Mouse (Mus musculus) hindbrain, embryonic 12.5 days (tissue): ENCODE measurements around the gene Taar7b. TPM values are rescaled to one million over a fixed set of nuclear protein-coding genes. Genes with fewer than 3 reads are reported as not detected.

Source experiments
- ATAC-seq: fragments of 200-750 bp; cut with Nextera tagmentation; 2 replicates; pipeline ENCODE4 v1.8.0; 2017; ENCODE audit warnings: moderate TSS enrichment; ENCODE audit not compliant: low FRiP score
- H3K27ac ChIP-seq: fragments of 300-500 bp; sonication (generic); 2 replicates; pipeline ENCODE4 v1.5.1; 2016; ENCODE audit warnings: mild to moderate bottlenecking
- H3K27me3 ChIP-seq: fragments of 300-500 bp; sonication (generic); 2 replicates; pipeline ENCODE4 v1.6.1; 2016; ENCODE audit warnings: mild to moderate bottlenecking
- H3K36me3 ChIP-seq: fragments of 300-500 bp; sonication (generic); 2 replicates; pipeline ENCODE4 v1.6.1; 2016; ENCODE audit warnings: mild to moderate bottlenecking
- H3K4me1 ChIP-seq: fragments of 300-500 bp; sonication (generic); 2 replicates; pipeline ENCODE4 v1.6.1; 2016
- H3K4me2 ChIP-seq: fragments of 300-500 bp; sonication (generic); replicated peaks from 2 replicates; pipeline ENCODE4 v1.6.1; 2016; ENCODE audit warnings: mild to moderate bottlenecking
- H3K4me3 ChIP-seq: fragments of 300-500 bp; sonication (generic); 2 replicates; pipeline ENCODE4 v1.5.1; 2016; ENCODE audit warnings: mild to moderate bottlenecking
- H3K9ac ChIP-seq: fragments of 300-500 bp; sonication (generic); 2 replicates; pipeline ENCODE4 v1.6.1; 2016; ENCODE audit warnings: mild to moderate bottlenecking, moderate library complexity
- H3K9me3 ChIP-seq: fragments of 300-500 bp; sonication (generic); replicated peaks from 2 replicates; pipeline ENCODE4 v1.6.1; 2016; ENCODE audit warnings: mild to moderate bottlenecking
- WGBS: fragments of 180-500 bp; shearing (Covaris S2); methylation state at CpG from one replicate; pipeline ENCODE4 v1.1.7; 2016; 5-methylcytosine and 5-hydroxymethylcytosine counted together
- polyA plus RNA-seq: library from polyadenylated mRNA; unstranded; fragments of >200 nt; fragmentation: Nextera tagmentation; extraction: Ambion mirVana; gene quantifications from 2 replicates; pipeline ENCODE4 v1.2.1, GENCODE M21; 2016

Taar7b gene
- polyA plus RNA-seq, 1 experiment from 2014 or later = not detected

- Histone ChIP-seq H3K4me1 (no peaks in the 10 kb centered on the region), H3K9me3 (no peaks in the 10 kb centered on the region), H3K27me3 (no peaks in the 10 kb centered on the region), H3K27ac (no peak within 1 kb of the TSS), H3K9ac (no peak within 1 kb of the TSS), H3K4me2 (no peak within 1 kb of the TSS), H3K4me3 (no peak within 1 kb of the TSS), H3K36me3 (no peaks in the 10 kb centered on the region)
- no peak for ATAC-seq
- WGBS = 89% methylated on average over 3 of the region's 3 CpGs
Measured at GRCm38 (mm10) chr10:23993381-23993780, 6.4 kb upstream of the Taar7b start, which contains the start of gene Taar7a. Gene Taar7a, minus strand, starts transcription at chr10:23993481.

DNA sequence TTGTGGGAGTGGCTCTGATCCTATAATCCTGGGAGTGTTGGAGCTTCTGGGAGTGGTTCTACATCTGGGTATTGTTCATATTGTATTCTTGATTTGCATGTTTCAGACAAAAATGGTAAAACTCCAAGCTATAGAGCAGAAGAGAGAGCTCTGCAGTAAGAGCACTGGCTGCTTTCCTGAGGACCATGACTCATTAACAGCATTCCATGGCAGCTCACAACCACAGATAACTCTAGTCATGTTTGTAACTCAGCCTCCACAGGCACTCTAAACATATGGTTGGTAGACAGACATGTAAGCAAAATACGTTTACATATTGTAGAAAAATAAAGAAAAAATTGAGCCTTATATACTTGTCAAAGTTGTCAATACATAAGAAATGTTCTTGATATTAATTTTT is 6.7 kb downstream of the Taar7b start:
- H3K36me3 ChIP-seq = no peaks in the 10 kb centered on the region
- no peaks in the 10 kb centered on the region for H3K27me3 ChIP-seq
- H3K4me1 ChIP-seq = no peaks in the 10 kb centered on the region
- no peak overlapping the region for H3K4me3 ChIP-seq
- no peak overlapping the region for H3K9ac ChIP-seq
- H3K4me2 ChIP-seq = no peak overlapping the region
- H3K27ac ChIP-seq = no peak overlapping the region
- no peak for ATAC-seq
- 78% methylated on average over 1 of the region's 1 CpGs for WGBS
- H3K9me3 ChIP-seq = no peaks in the 10 kb centered on the region

DNA sequence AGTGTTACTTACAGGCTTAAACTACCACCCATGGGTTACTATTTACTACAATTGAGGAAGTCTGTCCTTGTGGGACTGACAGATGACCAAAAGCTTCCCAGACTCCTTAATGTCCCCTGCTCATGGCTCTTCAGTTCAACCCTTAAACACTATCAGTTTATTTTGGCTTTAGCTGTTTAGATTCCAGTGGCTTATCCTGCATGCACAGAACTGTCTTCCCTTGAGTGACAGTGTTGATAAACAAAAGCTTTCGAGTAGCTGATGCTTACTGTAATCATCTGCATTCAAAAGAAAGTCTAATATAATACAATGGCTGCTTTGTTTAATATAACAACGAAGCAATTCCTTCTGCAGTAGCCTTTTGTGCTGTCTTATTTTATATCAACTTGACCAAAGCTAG is 7.3 kb downstream of the Taar7b start:
- Histone ChIP-seq H3K9ac (no peak overlapping the region), H3K9me3 (no peaks in the 10 kb centered on the region), H3K36me3 (no peaks in the 10 kb centered on the region), H3K4me1 (no peaks in the 10 kb centered on the region), H3K27ac (no peak overlapping the region), H3K4me3 (no peak overlapping the region), H3K27me3 (no peaks in the 10 kb centered on the region), H3K4me2 (no peak overlapping the region)
- no peak for ATAC-seq
- 59% methylated on average over 2 of the region's 2 CpGs for WGBS

- 76% methylated on average over 1 of the region's 1 CpGs for WGBS
- no peak overlapping the region for H3K27ac ChIP-seq
- H3K4me2 ChIP-seq = no peak overlapping the region
- H3K4me1 ChIP-seq = no peaks in the 10 kb centered on the region
- no peak overlapping the region for H3K9ac ChIP-seq
- H3K36me3 ChIP-seq = no peaks in the 10 kb centered on the region
- no peaks in the 10 kb centered on the region for H3K27me3 ChIP-seq
- no peak for ATAC-seq
- H3K4me3 ChIP-seq = no peak overlapping the region
- no peaks in the 10 kb centered on the region for H3K9me3 ChIP-seq
Measured at GRCm38 (mm10) chr10:24008143-24008542, 8.4 kb downstream of the Taar7b start.

DNA sequence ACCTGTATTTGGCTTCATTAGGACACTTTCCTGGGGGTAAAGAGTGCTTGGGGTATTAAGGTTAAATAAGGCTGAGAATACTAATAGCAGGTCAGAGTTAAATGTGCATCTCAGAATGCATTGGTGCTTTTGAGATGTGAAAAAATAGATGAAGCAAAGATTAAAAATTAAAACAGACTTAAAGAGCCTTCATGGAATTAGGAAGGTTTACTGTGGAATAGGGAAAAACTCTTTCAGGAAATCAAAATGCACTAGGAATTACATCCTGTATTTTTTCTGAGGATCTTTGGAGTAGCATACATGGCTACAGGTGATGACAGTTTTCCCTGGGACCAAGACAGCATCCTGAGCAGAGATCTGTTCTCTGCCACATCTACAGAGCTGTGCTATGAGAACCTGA is 27.2 kb downstream of the Taar7b start, which contains the start of gene Taar7d:
Taar7d (plus strand) TSS at position 301 of the 400 bp plus-strand sequence.
- no peaks in the 10 kb centered on the region for H3K9me3 ChIP-seq
- H3K9ac ChIP-seq = no peak within 1 kb of the TSS
- ATAC-seq = no peak
- no peaks in the 10 kb centered on the region for H3K27me3 ChIP-seq
- H3K27ac ChIP-seq = no peak within 1 kb of the TSS
- no peak within 1 kb of the TSS for H3K4me2 ChIP-seq
- no peak within 1 kb of the TSS for H3K4me3 ChIP-seq
- H3K36me3 ChIP-seq = no peaks in the 10 kb centered on the region
- H3K4me1 ChIP-seq = no peaks in the 10 kb centered on the region

- no peak overlapping the region for H3K4me3 ChIP-seq
- no peaks in the 10 kb centered on the region for H3K36me3 ChIP-seq
- H3K9me3 ChIP-seq = no peaks in the 10 kb centered on the region
- no peak overlapping the region for H3K27ac ChIP-seq
- H3K27me3 ChIP-seq = no peaks in the 10 kb centered on the region
- no peak overlapping the region for H3K4me2 ChIP-seq
- ATAC-seq = no peak
- H3K9ac ChIP-seq = no peak overlapping the region
- H3K4me1 ChIP-seq = no peaks in the 10 kb centered on the region
Measured at GRCm38 (mm10) chr10:24031347-24031746, 31.6 kb downstream of the Taar7b start.

GRCm38 (mm10) chr10:24037314-24037713 is 37.6 kb downstream of the Taar7b start, which contains the start of gene Taar7e:
Gene Taar7e, plus strand, starts transcription at chr10:24037614.
- 85% methylated on average over 2 of the region's 2 CpGs for WGBS
- Histone ChIP-seq H3K27me3 (no peaks in the 10 kb centered on the region), H3K27ac (no peak within 1 kb of the TSS), H3K9ac (no peak within 1 kb of the TSS), H3K4me1 (no peaks in the 10 kb centered on the region), H3K9me3 (no peaks in the 10 kb centered on the region), H3K36me3 (no peaks in the 10 kb centered on the region), H3K4me2 (no peak within 1 kb of the TSS), H3K4me3 (no peak within 1 kb of the TSS)
- ATAC-seq = no peak

- Histone ChIP-seq H3K4me2 (no peak overlapping the region), H3K27me3 (no peaks in the 10 kb centered on the region), H3K4me1 (no peaks in the 10 kb centered on the region), H3K36me3 (no peaks in the 10 kb centered on the region), H3K9me3 (no peaks in the 10 kb centered on the region), H3K9ac (no peak overlapping the region), H3K4me3 (no peak overlapping the region), H3K27ac (no peak overlapping the region)
- ATAC-seq = no peak
- 86% methylated on average over 2 of the region's 2 CpGs for WGBS
Measured at GRCm38 (mm10) chr10:24040120-24040869, 40.6 kb downstream of the Taar7b start.

- H3K4me3 ChIP-seq = no peak within 1 kb of the TSS
- H3K4me2 ChIP-seq = no peak within 1 kb of the TSS
- H3K27me3 ChIP-seq = no peaks in the 10 kb centered on the region
- no peak within 1 kb of the TSS for H3K27ac ChIP-seq
- no peaks in the 10 kb centered on the region for H3K36me3 ChIP-seq
- no peaks in the 10 kb centered on the region for H3K9me3 ChIP-seq
- no peaks in the 10 kb centered on the region for H3K4me1 ChIP-seq
- ATAC-seq = no peak
- H3K9ac ChIP-seq = no peak within 1 kb of the TSS
Measured at GRCm38 (mm10) chr10:24049210-24049609, 49.5 kb downstream of the Taar7b start, which contains the start of gene Taar7f. Gene Taar7f, plus strand, starts transcription at chr10:24049510.

Other genes starting within 250 kb of the Taar7b start
- gene Rps12, start 212.7 kb upstream of the Taar7b start, polyA plus RNA-seq = 113 and 116 TPM in 2 replicates
- 22.5 and 23.5 TPM in 2 replicates for gene Slc18b1, start 203.0 kb upstream of the Taar7b start, polyA plus RNA-seq
- gene Vnn3, start 148.5 kb upstream of the Taar7b start, polyA plus RNA-seq = not detected in 2 replicates
- 1.3 and 1.6 TPM in 2 replicates for gene Vnn1, start 105.3 kb upstream of the Taar7b start, polyA plus RNA-seq
- not detected in 2 replicates for gene Taar1, start 79.6 kb upstream of the Taar7b start, polyA plus RNA-seq
- gene Taar2, start 61.4 kb upstream of the Taar7b start, polyA plus RNA-seq = not detected in 2 replicates
- gene Taar3, start 50.4 kb upstream of the Taar7b start, polyA plus RNA-seq = not detected in 2 replicates
- not detected in 2 replicates for gene Taar4, start 39.4 kb upstream of the Taar7b start, polyA plus RNA-seq
- 1.3 TPM in 1 of 2 replicates, not detected in the other for gene Taar5, start 29.2 kb upstream of the Taar7b start, polyA plus RNA-seq
- 0.41 TPM in 1 of 2 replicates, not detected in the other for gene Taar6, start 14.3 kb upstream of the Taar7b start, polyA plus RNA-seq
- not detected in 2 replicates for gene Taar7a, start 6.5 kb upstream of the Taar7b start, polyA plus RNA-seq
- not detected in 2 replicates for gene Taar7d, start 27.3 kb downstream of the Taar7b start, polyA plus RNA-seq
- gene Taar7e, start 37.7 kb downstream of the Taar7b start, polyA plus RNA-seq = not detected in 2 replicates
- gene Taar7f, start 49.6 kb downstream of the Taar7b start, polyA plus RNA-seq = not detected in 2 replicates
- gene Taar8a, start 76.6 kb downstream of the Taar7b start, polyA plus RNA-seq = not detected in 2 replicates
- not detected in 2 replicates for gene Taar8b, start 92.4 kb downstream of the Taar7b start, polyA plus RNA-seq
- gene Taar8c, start 102.0 kb downstream of the Taar7b start, polyA plus RNA-seq = not detected in 2 replicates
- not detected in 2 replicates for gene Taar9, start 109.6 kb downstream of the Taar7b start, polyA plus RNA-seq
- 149 and 158 TPM in 2 replicates for gene Stx7, start 149.4 kb downstream of the Taar7b start, polyA plus RNA-seq
- 16.1 and 17.8 TPM in 2 replicates for gene Moxd1, start 223.6 kb downstream of the Taar7b start, polyA plus RNA-seq